8 mouse cellular contexts compared by ENCODE assay signal in genomic region chr17:8285056-8285455, GRCm38 (mm10). TPM values are rescaled to one million over a fixed set of nuclear protein-coding genes. Genes with fewer than 3 reads are reported as not detected.
DNase-seq lines count a peak whose midpoint lies in the region; ATAC-seq and TF ChIP-seq lines count a peak whose summit lies in the region.

No protein-coding gene starts in this region.

- peaks cover 8% of the 10 kb centered on the region; the same call in 1 of the 2 replicates for H3K79me2 ChIP-seq in liver, adult 2 months (ENCODE audit: control insufficient read depth, insufficient read depth, low read length)

- peaks cover 23% of the 10 kb centered on the region for H3K36me3 ChIP-seq in megakaryocyte, embryonic 14.5 days (replicated peaks; ENCODE audit: low read length)
- peaks cover 2% of the 10 kb centered on the region; the same call in 1 of the 2 replicates for H3K36me3 ChIP-seq in liver, adult 2 months (ENCODE audit: control insufficient read depth, insufficient read depth, low read length)
- no peaks in the 10 kb centered on the region for H3K36me3 ChIP-seq in stomach, embryonic 16.5 days (ENCODE audit: control insufficient read depth, insufficient read depth, low read length)

- H3K27ac ChIP-seq in liver, adult 2 months (replicated peaks; ENCODE audit: insufficient read depth, low read depth, low read length): no peak overlapping the region
- H3K27ac ChIP-seq in stomach, embryonic 16.5 days (ENCODE audit: low read length): no peak overlapping the region

- peaks cover 2% of the 10 kb centered on the region for H3K27me3 ChIP-seq in megakaryocyte, embryonic 14.5 days (replicated peaks)
- no peaks in the 10 kb centered on the region for H3K27me3 ChIP-seq in liver, adult 2 months (ENCODE audit: control insufficient read depth, insufficient read depth, low read length)
- H3K27me3 ChIP-seq in stomach, embryonic 16.5 days (ENCODE audit: control insufficient read depth, insufficient read depth, low read length): no peaks in the 10 kb centered on the region

- H3K4me3 ChIP-seq in megakaryocyte, embryonic 14.5 days (replicated peaks): peak overlapping the region; percentile 100
- H3K4me3 ChIP-seq in liver, adult 2 months (ENCODE audit: insufficient read depth, low read depth, low read length): peak overlapping the region; percentile 96
- H3K4me3 ChIP-seq in stomach, embryonic 16.5 days (replicated peaks; ENCODE audit: low read length): peak overlapping the region; percentile 94; the same call in 1 of the 2 replicates

- DNase-seq in adrenal gland, adult 2 months: peak; percentile 39
- DNase-seq in adrenal gland, postnatal 4 days (ENCODE audit: low spot score in 2 of 2): no peak
- DNase-seq in liver, adult 2 months (ENCODE audit: extremely low read depth, low read depth, low spot score): no peak
- DNase-seq in cerebellum, postnatal 4 days (ENCODE audit: low spot score in 2 of 2): no peak
- DNase-seq in layer of hippocampus, postnatal 25 days (ENCODE audit: extremely low spot score in 1 of 2, low spot score in 1 of 2): no peak

- H3K9me3 ChIP-seq in megakaryocyte, embryonic 14.5 days: peaks cover 15% of the 10 kb centered on the region
- no peaks in the 10 kb centered on the region for H3K9me3 ChIP-seq in stomach, embryonic 16.5 days (replicated peaks; ENCODE audit: control insufficient read depth, low read length)

- H3K4me2 ChIP-seq in stomach, embryonic 16.5 days (ENCODE audit: low read depth, low read length): peak overlapping the region; percentile 99

- no peak for ATAC-seq in megakaryocyte, adult 5-6 weeks (ENCODE audit: poor library complexity, severe bottlenecking)
- ATAC-seq in stomach, embryonic 16.5 days (ENCODE audit: insufficient read depth, low FRiP score): no peak

- TF ChIP-seq CTCF in liver, adult 2 months (IDR thresholded peaks at IDR 0.05; ENCODE audit: low read depth, low read length): no peak

- no peak for TF ChIP-seq POLR2A in liver, adult 2 months (IDR thresholded peaks at IDR 0.05; ENCODE audit: extremely low read depth, insufficient read depth, low read length)

- H3K4me1 ChIP-seq in megakaryocyte, embryonic 14.5 days: peaks cover 36% of the 10 kb centered on the region
- peaks cover 13% of the 10 kb centered on the region for H3K4me1 ChIP-seq in liver, adult 2 months (ENCODE audit: control insufficient read depth, insufficient read depth, low read length)
- H3K4me1 ChIP-seq in stomach, embryonic 16.5 days (ENCODE audit: control insufficient read depth, insufficient read depth, low read length): peaks cover 4% of the 10 kb centered on the region

- H3K9ac ChIP-seq in liver, adult 2 months (ENCODE audit: low read depth, low read length): peak overlapping the region; percentile 33; the same call in 1 of the 2 replicates
- no peak overlapping the region for H3K9ac ChIP-seq in stomach, embryonic 16.5 days (ENCODE audit: low read length)

- WGBS in liver, adult 2 months: 19% methylated on average over 8 of the region's 8 CpGs
- 27% methylated on average over 8 of the region's 8 CpGs for WGBS in stomach, embryonic 16.5 days

RNA-seq across cellular contexts. Expression of gene Mpc1, which starts 2.4 kb away (rescaled TPM):
- 100 to 1,000 TPM; 296 to 304 TPM for total RNA-seq in adrenal gland, adult 2 months (2021)
- 92.5 and 121 TPM in 2 replicates for polyA plus RNA-seq in adrenal gland, adult 2 months (2012; rRNA removed)
- 100 to 1,000 TPM in 1 of 2 experiments, 10 to 100 TPM in 1; 97.6 to 134 TPM for total RNA-seq in adrenal gland, postnatal 4 days (2021)
- 33.7 TPM in 1 of 2 replicates, not detected in the other for polyA plus RNA-seq in megakaryocyte, embryonic 14.5 days (2012; ENCODE audit: insufficient read depth, low replicate concordance)
- 198 and 227 TPM in 2 replicates for total RNA-seq in megakaryocyte, adult 5-6 weeks (2015)
- total RNA-seq in megakaryocyte, adult 5-6 weeks (2017): 109 and 143 TPM in 2 replicates
- 690 and 762 TPM in 2 replicates for total RNA-seq in liver, adult 2 months (2014; rRNA removed)
- 305 and 352 TPM in 2 replicates for polyA plus RNA-seq in liver, adult 2 months (2012; rRNA removed)
- 195 and 206 TPM in 2 replicates for polyA plus RNA-seq in stomach, embryonic 16.5 days (2015; fragmentation: Nextera tagmentation; extraction: Ambion mirVana)
- total RNA-seq in layer of hippocampus, postnatal 25 days (2021): 100 to 1,000 TPM; 149 to 159 TPM

RNA-seq across cellular contexts. Expression of gene Sft2d1, which starts 25.8 kb away (rescaled TPM):
- total RNA-seq in adrenal gland, adult 2 months (2021): 10 to 100 TPM; 32.8 to 39.7 TPM
- polyA plus RNA-seq in adrenal gland, adult 2 months (2012; rRNA removed): 108 and 123 TPM in 2 replicates
- 10 to 100 TPM; 47.7 to 49.2 TPM for total RNA-seq in adrenal gland, postnatal 4 days (2021)
- 81.6 and 131 TPM in 2 replicates for polyA plus RNA-seq in megakaryocyte, embryonic 14.5 days (2012; ENCODE audit: insufficient read depth, low replicate concordance)
- 249 and 340 TPM in 2 replicates for total RNA-seq in megakaryocyte, adult 5-6 weeks (2015)
- total RNA-seq in megakaryocyte, adult 5-6 weeks (2017): 60.2 and 62.4 TPM in 2 replicates
- 58.4 and 59.7 TPM in 2 replicates for total RNA-seq in liver, adult 2 months (2014; rRNA removed)
- polyA plus RNA-seq in liver, adult 2 months (2012; rRNA removed): 53.7 and 67.4 TPM in 2 replicates
- polyA plus RNA-seq in stomach, embryonic 16.5 days (2015; fragmentation: Nextera tagmentation; extraction: Ambion mirVana): 73.3 and 74.8 TPM in 2 replicates
- 10 to 100 TPM; 55.7 to 58.0 TPM for total RNA-seq in layer of hippocampus, postnatal 25 days (2021)

RNA-seq across cellular contexts. Expression of gene Ccr6, which starts 49.2 kb away (rescaled TPM):
- total RNA-seq in adrenal gland, adult 2 months (2021): not detected
- 0.08 and 0.29 TPM in 2 replicates for polyA plus RNA-seq in adrenal gland, adult 2 months (2012; rRNA removed)
- not detected for total RNA-seq in adrenal gland, postnatal 4 days (2021)
- polyA plus RNA-seq in megakaryocyte, embryonic 14.5 days (2012; ENCODE audit: insufficient read depth, low replicate concordance): not detected in 2 replicates
- total RNA-seq in megakaryocyte, adult 5-6 weeks (2015): 0.47 TPM in 1 of 2 replicates, not detected in the other
- 0.12 and 0.62 TPM in 2 replicates for total RNA-seq in megakaryocyte, adult 5-6 weeks (2017)
- 0.60 TPM in 1 of 2 replicates, not detected in the other for total RNA-seq in liver, adult 2 months (2014; rRNA removed)
- 0.17 and 0.20 TPM in 2 replicates for polyA plus RNA-seq in liver, adult 2 months (2012; rRNA removed)
- 0.26 and 0.61 TPM in 2 replicates for polyA plus RNA-seq in stomach, embryonic 16.5 days (2015; fragmentation: Nextera tagmentation; extraction: Ambion mirVana)
- total RNA-seq in layer of hippocampus, postnatal 25 days (2021): under 1 TPM; 0.22 to 0.38 TPM

RNA-seq across cellular contexts. Expression of gene Prr18, which starts 52.2 kb away (rescaled TPM):
- under 1 TPM; 0.14 to 0.49 TPM for total RNA-seq in adrenal gland, adult 2 months (2021)
- polyA plus RNA-seq in adrenal gland, adult 2 months (2012; rRNA removed): 0.25 and 0.38 TPM in 2 replicates
- total RNA-seq in adrenal gland, postnatal 4 days (2021): 1 to 10 TPM in 1 of 2 experiments, under 1 TPM in 1; 0.85 to 1.1 TPM
- 0.48 and 1.9 TPM in 2 replicates for polyA plus RNA-seq in megakaryocyte, embryonic 14.5 days (2012; ENCODE audit: insufficient read depth, low replicate concordance)
- total RNA-seq in megakaryocyte, adult 5-6 weeks (2015): 0.04 and 0.16 TPM in 2 replicates
- 0.04 and 0.20 TPM in 2 replicates for total RNA-seq in megakaryocyte, adult 5-6 weeks (2017)
- total RNA-seq in liver, adult 2 months (2014; rRNA removed): 0.09 and 0.27 TPM in 2 replicates
- polyA plus RNA-seq in liver, adult 2 months (2012; rRNA removed): 0.04 and 0.17 TPM in 2 replicates
- polyA plus RNA-seq in stomach, embryonic 16.5 days (2015; fragmentation: Nextera tagmentation; extraction: Ambion mirVana): 0.15 and 0.31 TPM in 2 replicates
- 10 to 100 TPM; 22.8 to 23.6 TPM for total RNA-seq in layer of hippocampus, postnatal 25 days (2021)
